Mouse (Mus musculus) v-Abl transformed pro-B cells (cell line): ENCODE measurements around the gene Cys1.

Source experiments
- in situ Hi-C, 2 experiments: fragments of 400-800 bp; cut with MboI; formaldehyde crosslinking; loops; one replicate each; pipeline ENCODE4 v1.15.1; 2025; ENCODE audit not compliant: unreplicated experiment in 2 of 2

Gene Cys1

DNA sequence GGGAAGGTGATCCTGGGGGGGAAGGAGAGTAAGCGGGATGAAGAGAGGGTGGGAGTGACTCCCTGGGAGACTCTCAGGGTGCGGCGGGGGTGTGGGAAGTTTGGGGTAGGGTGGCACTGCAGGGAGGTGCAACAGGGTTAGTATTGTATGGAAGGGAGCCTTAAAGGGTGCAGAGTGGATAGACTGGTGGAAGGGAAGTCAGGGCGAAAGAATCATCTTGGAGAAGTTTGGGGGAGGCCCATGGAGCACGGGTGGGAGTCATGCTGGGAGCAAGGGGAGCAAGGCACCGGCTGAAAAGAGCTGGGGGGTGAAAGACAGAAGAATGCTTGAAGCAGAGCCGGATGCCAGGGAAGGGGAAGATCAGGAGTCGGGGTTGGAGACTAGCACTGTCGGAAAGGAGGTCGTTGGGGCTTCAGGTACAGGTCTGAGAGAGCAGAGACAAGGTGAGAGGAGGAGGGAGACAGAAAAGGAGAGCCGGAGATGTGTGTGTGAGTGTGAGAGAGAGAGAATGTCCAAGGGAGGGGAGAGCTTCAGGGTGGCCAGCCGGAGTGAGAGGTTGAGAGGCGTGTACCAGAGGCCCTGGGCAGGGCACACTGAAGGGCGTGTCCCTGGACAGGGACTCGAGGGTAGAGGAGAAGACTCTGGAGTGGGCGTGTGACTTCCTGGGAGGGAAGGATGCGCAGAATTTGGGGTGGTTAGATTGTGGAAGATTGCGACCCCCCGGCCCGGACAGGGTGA, at the start of gene Cys1:
Cys1 (minus strand) TSS at position 528 of the 738 bp plus-strand sequence.
- in situ Hi-C loops, result no loop called here

DNA sequence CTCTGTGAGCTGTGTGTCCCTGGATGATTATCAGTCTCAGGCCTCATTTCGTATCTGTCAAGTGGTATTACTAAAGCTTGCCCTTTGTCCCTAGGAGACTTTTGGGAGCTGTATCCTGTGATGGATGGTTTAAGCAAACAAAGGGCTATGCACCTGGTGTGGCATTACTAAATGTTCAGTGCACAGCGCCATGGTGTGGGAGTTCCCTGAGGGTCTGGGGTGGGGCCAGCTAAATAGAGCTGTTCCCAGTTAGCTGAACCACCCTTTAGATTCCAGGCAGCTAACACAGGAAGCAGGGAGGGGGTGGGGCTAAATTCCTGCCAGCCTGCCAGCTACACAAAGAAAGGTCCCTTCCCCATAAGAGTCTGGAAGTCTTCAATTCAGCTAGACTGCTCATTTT, 42.8 kb upstream of the Cys1 start:
- in situ Hi-C loops, result loop anchor here (25.0 kb wide), 3 partner anchors 713 to 1188 kb away; no protein-coding TSS in a partner anchor

DNA sequence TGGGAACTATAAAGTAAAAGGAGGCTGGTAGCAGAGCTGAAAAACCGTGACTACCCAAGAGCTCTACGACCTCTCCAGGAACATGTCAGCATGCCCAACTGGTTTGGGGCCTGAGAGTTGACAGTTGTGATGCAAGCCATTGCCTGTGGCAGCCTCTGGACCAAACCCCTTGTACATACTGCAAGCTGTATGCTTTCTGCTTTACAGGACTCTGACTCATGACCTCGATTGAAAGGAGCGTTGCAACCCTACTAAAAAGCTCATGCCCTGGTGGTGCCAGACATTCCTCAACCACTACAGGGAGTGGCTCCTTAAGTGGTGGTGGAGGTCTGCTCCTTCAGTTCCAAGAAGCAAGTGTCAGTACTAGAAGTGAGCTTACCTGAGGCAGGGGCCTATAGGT, 42.2 kb upstream of the Cys1 start:
- in situ Hi-C loops, result loop anchor here (25.0 kb wide), 3 partner anchors 713 to 1188 kb away; no protein-coding TSS in a partner anchor

DNA sequence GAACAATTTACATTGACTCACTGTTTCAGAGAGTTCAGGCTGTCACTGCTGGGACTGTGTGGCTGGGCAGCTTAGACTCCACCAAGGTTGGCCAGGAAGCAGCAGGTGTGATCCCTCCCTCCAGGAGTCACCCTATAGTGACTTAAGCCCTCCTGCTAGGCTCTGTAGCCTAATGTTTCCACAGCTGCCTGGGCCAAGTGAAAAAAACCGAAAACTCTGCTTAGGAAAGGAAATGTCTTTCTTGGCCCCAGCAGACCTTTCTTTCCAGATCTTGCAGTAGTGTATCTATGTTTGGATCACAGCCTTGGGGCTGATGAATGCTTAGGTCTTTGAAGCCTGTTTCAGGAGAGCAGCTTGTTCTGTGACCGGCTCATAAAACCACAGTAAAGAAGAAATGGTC, 41.8 kb upstream of the Cys1 start:
- in situ Hi-C loops, result loop anchor here (25.0 kb wide), 3 partner anchors 714 to 1189 kb away; no protein-coding TSS in a partner anchor

DNA sequence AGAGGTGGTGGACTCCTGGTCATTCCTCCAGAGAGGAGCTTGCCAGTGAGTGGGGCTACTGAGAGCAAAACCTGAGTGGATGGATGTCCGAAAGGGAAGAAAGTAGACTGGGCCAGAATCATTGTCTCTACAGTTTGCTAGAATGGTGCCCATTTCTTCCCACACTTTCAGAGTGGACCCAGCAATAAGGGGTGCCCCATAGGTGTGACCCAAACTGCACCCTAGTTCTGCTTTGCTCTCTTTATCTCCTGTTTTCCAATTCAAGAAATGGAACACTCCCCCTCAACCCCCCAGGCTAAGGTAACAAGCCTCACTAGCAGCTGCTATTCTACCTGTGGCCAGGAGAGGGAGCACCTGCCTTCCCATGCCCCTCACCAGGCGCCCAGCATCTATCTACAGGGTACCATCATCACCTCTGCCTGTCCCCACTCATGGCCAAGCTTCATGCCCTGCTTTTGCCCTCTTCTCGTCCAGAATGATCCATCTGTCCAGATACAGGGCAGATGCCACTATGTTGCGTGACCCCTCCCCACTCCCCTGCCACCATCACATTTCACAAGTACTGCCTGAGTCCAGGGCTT, 35.2 kb upstream of the Cys1 start:
- in situ Hi-C loops, result loop anchor here (10.0 to 25.0 kb wide), 4 partner anchors 238 to 1195 kb away; no protein-coding TSS in a partner anchor

DNA sequence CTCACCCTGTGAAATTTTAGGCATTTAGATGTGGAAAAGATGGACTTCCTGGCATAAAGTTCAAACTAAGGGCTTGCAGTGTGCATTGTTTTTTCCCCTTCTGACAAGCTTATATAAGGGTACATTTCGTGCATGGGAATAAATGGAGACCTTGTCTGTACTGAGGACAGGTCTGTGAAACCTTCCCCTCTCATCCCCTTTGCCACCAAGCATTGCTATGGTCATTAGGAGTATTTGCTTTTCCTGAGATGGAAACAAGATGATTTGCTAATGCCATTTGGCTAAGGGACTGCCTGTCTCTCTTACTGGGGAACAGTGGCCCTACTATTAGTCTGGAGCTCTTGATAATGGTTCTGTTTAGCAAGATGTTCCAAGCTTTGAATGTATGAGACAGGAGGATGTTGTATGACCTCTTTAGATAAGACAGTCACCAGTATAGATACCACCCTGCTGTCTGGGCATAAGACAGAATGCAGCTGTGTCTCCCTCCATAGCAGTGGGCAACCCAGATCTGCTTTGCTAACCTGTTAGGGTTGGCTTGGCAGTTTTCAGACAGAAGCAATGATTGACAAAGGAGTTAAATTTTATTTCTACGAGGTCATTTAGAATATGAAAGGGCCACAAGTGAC, 33.8 kb upstream of the Cys1 start:
- in situ Hi-C loops, result loop anchor here (10.0 to 25.0 kb wide), 4 partner anchors 239 to 1197 kb away; no protein-coding TSS in a partner anchor

DNA sequence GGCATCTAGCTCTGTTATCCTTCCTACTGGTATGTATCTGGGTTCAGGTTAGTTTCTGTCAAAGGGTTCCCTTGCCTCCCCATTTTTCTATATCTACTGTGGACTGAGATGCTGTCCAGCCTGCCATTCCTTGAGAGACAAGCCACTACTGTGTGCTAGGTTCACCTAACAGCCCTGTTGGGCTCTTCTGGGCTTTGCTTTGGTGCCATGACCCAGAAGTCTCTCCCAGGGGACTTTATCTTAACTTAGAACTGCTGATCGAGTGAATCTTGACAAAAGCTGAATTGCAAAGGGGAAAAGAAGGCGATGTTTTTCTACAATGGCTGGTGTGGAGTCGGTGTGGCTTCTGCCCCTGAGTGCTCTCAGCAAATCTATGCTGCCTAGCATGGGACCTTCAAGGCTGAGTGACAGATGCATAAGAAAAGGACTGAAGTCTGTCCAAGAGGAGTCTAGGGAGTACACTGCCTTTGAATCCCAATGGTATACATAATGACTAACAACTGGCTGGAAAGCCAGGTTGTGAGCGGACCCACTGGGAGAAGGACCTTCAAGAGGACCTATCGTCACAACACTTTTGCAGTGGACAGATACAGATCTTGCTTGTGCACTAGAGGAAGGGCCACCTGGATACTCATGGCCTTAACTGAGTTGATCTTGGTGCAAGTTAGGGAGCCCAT, 33.1 kb upstream of the Cys1 start:
- in situ Hi-C loops, result loop anchor here (10.0 to 25.0 kb wide), 4 partner anchors 240 to 1198 kb away; no protein-coding TSS in a partner anchor

DNA sequence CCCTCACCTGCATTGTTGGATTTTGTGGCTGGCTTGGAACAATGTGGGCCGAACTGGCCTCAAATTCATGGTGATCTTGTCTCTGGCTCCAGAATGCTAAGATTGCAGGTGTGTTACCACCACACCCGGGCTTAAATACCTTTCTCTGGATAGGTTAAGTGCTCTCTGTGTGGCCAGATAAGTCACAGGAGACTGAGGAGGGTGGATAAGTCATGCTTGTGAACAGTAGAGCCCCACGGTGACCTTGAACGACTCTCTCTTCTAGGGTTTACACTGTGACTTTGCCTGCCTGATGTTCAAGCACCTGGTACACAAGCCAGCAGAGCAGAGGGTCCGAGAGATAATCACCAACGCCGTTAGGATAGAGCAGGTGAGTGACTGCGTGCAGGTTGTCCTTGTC, 30.8 kb upstream of the Cys1 start:
- in situ Hi-C loops, result loop anchor here (10.0 to 25.0 kb wide), 4 partner anchors 242 to 1200 kb away; no protein-coding TSS in a partner anchor

DNA sequence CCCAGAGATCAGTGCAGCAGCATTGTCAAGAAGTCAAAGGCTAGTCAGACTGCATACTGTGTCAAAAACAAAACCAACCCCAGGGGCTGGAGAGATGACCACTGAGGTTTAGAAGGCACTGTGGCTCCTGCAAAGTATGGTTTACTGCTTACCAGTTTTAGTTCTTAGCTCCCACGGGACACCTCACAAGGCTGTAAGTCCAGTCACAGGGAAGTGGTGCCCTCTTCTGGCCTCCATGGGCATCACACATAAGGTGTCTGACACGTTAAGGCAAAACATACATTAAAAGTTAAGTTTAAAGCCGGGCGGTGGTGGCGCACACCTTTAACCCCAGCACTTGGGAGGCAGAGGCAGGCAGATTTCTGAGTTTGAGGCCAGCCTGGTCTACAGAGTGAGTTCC, 29.1 kb upstream of the Cys1 start:
- in situ Hi-C loops, result loop anchor here (10.0 to 25.0 kb wide), 4 partner anchors 244 to 1202 kb away; no protein-coding TSS in a partner anchor

DNA sequence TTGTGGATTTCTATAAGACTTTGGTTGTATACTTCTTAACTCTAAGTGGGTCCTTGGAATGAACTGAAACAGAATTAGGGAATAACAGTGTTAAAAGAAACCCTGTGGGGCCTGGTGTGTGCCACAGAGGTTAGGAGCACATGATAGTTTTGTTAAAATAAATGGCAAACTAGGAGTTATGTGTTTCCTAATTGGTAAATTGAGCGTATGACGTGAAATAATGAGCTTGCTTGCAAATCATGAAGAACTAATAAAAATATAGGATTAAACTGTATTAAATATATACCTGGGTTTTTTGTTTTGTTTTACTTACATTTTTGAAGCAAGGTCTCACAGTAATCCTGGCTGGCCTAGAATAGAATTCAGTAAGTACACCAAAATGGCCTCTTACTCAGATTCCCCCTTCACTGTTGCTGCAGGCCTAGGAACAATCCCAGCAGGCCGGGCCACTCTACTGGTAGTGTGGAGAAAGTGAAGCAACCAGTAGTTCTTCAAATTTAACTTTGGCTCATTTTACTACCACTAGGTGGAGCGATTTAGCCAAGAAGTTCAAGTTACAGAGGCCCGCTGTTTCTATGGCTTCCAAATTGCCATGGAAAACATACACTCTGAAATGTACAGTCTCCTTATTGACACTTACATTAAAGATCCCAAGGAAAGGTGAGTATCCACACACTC, 28.4 kb upstream of the Cys1 start:
- in situ Hi-C loops, result loop anchor here (5.0 to 25.0 kb wide), 6 partner anchors 242 to 1202 kb away; partner anchors contain the start of gene Kidins220 (in 1 of the 2)

DNA sequence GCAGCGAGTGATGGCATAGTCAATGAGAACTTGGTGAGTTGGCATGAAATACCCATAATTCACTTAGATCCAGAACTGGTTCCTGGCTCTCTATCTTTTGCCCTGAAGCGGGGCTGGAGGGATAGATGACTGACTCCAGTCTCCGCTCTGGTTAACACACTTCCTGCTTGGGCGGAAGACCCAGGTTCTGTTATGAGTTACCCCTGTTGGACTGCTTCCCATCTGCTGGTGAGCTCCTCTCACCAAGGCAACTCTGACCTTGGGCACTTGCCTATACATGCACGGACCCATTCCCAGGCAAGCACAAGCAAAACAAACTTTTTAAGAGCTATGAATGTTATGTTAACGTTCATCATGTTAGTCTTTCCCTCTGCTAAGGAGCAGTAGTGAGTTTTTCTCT, 27.8 kb upstream of the Cys1 start:
- in situ Hi-C loops, result loop anchor here (5.0 to 25.0 kb wide), 5 partner anchors 243 to 1203 kb away; partner anchors contain the start of gene Kidins220 (in 1 of the 2)

DNA sequence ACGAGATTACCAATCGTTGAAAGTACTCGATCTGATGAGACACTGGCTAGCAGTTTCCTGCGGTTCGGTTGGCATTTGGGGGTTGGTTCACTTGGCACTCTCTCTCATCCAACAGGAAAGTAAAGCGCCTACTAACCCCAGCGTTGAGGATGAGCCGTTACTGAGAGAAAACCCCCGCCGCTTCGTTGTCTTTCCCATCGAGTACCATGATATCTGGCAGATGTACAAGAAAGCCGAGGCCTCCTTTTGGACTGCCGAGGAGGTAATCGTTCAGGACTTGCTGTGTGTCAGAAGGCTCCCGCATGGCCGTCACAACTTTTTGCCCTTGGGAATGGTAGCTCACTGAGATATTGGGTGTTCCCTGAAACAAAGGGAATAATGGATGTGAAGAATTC, 27.2 kb upstream of the Cys1 start:
- in situ Hi-C loops, result loop anchor here (5.0 to 25.0 kb wide), 5 partner anchors 243 to 1203 kb away; partner anchors contain the start of gene Kidins220 (in 1 of the 2)

DNA sequence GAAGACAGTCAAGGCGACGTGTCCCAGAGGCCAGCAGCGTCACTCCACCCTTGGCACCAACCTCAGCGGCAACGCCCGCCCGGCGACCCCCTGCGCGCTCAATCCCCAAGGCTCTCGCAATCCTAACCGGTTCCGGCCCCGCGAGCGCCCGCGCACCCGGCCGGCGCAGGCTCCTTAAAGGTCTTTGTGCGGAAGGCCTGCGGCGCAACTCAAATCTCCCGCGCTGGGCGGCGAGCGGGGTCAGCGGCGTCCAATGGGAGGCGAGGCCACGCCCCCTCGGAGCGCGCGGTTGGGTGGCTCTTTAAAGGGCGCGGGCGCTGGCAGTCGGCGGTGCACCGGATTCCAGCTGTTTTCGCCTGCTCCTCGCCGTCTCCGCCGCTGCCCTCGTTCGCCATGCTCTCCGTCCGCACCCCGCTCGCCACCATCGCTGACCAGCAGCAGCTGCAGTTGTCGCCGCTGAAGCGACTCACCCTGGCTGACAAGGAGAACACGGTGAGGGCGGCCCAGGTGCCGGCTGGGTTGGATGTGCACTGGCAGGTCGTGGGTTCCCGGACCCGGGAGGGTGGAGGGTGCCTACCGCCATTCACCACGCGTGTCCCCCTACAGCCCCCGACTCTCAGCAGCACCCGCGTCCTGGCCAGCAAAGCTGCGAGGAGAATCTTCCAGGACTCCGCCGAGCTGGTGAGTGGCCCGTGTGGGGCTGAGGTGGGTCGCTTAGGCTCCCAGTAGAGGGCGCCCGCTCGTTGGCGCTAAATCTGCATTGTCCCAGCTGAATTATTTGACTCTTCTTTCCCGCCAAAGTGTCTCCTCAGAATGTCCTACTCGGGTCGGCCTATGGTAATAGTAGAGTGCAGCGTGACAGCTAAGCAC, 26.6 kb upstream of the Cys1 start, which contains the start of gene Rrm2:
Rrm2 (plus strand) TSS at position 288 of the 870 bp plus-strand sequence.
- in situ Hi-C loops, result loop anchor here (5.0 to 25.0 kb wide), 5 partner anchors 244 to 1204 kb away; partner anchors contain the start of gene Kidins220 (in 1 of the 2)

DNA sequence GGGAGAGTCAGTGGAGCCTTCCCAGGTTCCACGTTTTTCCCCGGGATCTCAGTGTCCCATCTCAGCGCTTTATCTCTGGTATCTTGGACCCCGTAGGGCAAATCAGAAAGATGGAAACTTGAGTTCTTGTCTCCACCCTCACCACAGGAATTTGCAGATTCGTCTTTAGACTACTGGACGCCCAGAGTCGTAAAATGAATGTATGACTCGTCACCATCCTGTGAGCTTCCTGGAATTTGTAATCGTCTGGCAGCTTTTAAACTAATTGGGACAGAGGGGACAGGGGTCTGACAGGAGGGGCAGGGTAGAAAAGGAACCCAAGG, 25.8 kb upstream of the Cys1 start:
- in situ Hi-C loops, result loop anchor here (5.0 to 25.0 kb wide), 5 partner anchors 245 to 1205 kb away; partner anchors contain the start of gene Kidins220 (in 1 of the 2)

DNA sequence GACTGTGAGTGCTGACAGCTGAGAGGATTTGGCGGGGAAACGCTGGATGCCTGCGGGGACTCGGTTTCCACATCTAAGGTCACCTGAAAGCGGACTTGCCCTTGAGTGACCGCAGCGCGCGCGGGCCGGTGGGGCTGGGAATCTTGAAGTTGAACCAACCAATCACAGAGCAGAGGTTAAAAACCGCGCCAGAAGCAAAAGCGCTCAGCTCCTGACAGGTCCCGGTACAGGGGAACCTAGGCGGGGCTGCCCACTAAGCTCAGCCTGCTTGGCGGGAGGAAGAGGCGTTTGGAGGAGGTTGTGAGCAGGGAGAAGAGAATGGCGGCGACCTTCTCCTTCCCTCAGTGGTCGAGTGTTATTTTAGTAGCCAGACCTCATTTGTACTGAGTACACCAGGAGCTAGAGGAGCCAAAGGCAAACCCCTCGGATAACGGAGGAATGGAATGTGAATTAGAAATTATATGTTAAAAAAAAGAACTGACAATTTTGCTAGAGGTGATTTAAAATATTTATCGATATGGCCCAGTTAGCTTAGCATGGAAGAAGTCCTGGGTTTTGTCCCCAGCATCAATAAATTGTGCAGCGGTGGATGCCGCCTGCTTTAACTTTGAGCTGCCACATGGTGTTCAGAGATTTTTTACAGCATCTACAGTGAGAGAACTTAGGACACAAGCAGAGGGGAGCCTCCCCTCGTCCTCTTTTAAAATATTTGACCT, 25.3 kb upstream of the Cys1 start:
- in situ Hi-C loops, result loop anchor here (5.0 to 25.0 kb wide), 5 partner anchors 245 to 1205 kb away; partner anchors contain the start of gene Kidins220 (in 1 of the 2)

DNA sequence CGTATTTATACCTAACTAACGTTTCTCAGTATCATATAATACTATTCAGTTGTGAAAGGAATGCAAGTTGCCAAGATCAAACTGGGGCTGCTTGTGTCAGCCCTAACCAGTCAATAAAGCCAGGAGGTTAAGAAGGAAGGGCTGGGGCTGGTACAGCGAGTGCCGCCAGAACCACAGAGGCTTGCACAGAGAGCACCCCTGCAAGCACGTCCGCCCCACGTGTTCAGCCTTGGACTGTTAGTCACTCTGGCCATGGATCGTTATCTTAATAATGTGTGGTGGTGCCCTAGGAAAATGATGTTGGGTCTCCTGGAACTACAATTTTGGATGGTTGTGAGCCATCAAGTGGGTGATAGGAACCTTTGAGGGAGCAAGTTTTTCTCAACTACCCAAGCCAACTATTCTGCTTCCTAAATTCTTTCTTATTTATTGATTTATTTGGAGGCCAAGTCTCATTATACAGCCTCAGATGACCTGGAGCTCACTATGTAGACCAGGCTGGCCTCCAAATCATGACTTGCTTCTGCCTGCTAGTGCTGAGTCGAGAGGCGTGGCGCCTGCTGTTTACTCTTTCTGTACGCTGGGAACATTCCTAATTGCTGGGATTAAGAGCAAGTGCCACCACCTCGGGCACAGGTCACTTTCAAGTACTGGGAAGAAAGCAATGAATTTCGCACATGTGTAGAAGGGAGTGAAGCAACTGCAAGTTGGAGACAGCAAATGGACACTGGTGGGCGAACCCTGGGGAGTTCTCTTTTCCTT, 24.1 kb upstream of the Cys1 start:
- in situ Hi-C loops, result loop anchor here (5.0 to 25.0 kb wide), 5 partner anchors 247 to 1207 kb away; partner anchors contain the start of gene Kidins220 (in 1 of the 2)

DNA sequence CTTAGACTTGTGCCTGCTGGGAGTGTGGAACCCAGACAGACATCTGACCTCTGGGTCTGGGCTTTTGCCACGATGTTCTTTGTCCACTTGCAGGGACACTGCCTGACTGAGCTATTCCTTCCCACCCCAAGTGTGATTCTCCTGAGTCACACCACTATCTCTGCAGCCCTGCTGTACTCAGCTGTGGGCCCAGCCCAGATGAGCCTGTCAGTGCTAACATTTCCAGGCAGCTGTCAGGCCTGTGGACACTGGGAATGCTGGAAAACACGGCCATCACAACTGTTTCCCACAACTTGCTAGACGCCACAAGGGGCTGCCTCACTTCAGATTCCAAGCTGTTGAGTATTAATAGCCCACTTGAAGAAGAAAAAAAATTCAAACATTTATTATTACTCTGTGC, 21.4 kb upstream of the Cys1 start:
- in situ Hi-C loops, result loop anchor here (10.0 to 25.0 kb wide), 4 partner anchors 272 to 1209 kb away; partner anchors contain the start of gene Kidins220 (in 1 of the 2)
